Mouse (Mus musculus) ES-E14 (cell line): ENCODE results near the gene Olfr1121. TPM values are rescaled to one million over a fixed set of nuclear protein-coding genes. Genes with fewer than 3 reads are reported as not detected.
"Not testable (repeated sequence)": the region's sequence is repeated elsewhere in the genome, so short reads cannot be mapped to it uniquely, and the experiment has no call there.

Experiments used
- DNase-seq: peaks from one replicate; pipeline ENCODE4 v3.0.0-alpha.2; 2013; ENCODE audit warnings: low read depth, low spot score
- H3K27ac ChIP-seq: 2 replicates; pipeline ENCODE4 v1.5.1; 2012; ENCODE audit warnings: low read depth, mild to moderate bottlenecking, low read length, moderate library complexity, mixed read lengths; ENCODE audit not compliant: poor library complexity, insufficient read depth, severe bottlenecking
- H3K36me3 ChIP-seq: 2 replicates; pipeline ENCODE4 v1.6.1; 2012; ENCODE audit warnings: mild to moderate bottlenecking, low read length, moderate library complexity, mixed read lengths; ENCODE audit not compliant: control insufficient read depth, poor library complexity, insufficient read depth, severe bottlenecking
- H3K4me1 ChIP-seq, 2 experiments: fragments of 150-350 bp in 1 of 2; sonication (generic) in 1 of 2; 2 replicates each; pipeline ENCODE4 v1.6.1; 2012; ENCODE audit warnings: low read length in 2 of 2, mild to moderate bottlenecking in 1 of 2, mixed read lengths in 1 of 2; ENCODE audit not compliant: control insufficient read depth in 2 of 2, insufficient read depth in 2 of 2, poor library complexity in 1 of 2
- H3K4me3 ChIP-seq, 2 experiments: fragments of 150-350 bp in 1 of 2; sonication (generic) in 1 of 2; 2 replicates each; pipeline ENCODE4 v1.5.1; 2012; ENCODE audit warnings: low read length in 2 of 2, low read depth in 1 of 2, mild to moderate bottlenecking in 1 of 2, mixed read lengths in 1 of 2; ENCODE audit not compliant: insufficient read depth in 1 of 2, poor library complexity in 1 of 2, severe bottlenecking in 1 of 2
- H3K9ac ChIP-seq: 2 replicates; pipeline ENCODE4 v1.6.1; 2012; ENCODE audit warnings: low read depth, mild to moderate bottlenecking, low read length, mixed read lengths; ENCODE audit not compliant: poor library complexity, insufficient read depth, severe bottlenecking
- H3K9me3 ChIP-seq: fragments of 150-350 bp; sonication (generic); 2 replicates; pipeline ENCODE4 v1.6.1; 2012; ENCODE audit warnings: low read depth, mild to moderate bottlenecking, low read length; ENCODE audit not compliant: control insufficient read depth, insufficient read depth
- CHD2 ChIP-seq: IDR thresholded peaks from 2 replicates; pipeline ENCODE4 v1.6.1; 2014; ENCODE audit warnings: mild to moderate bottlenecking, low read depth, low read length, inconsistent platforms
- HCFC1 ChIP-seq: IDR thresholded peaks from 2 replicates; pipeline ENCODE4 v1.6.1; 2012; ENCODE audit warnings: low read length, inconsistent platforms, borderline replicate concordance; ENCODE audit not compliant: insufficient read depth
- MAFK ChIP-seq: IDR thresholded peaks from 2 replicates; pipeline ENCODE4 v1.6.1; 2014; ENCODE audit warnings: mild to moderate bottlenecking, low read depth, low read length, inconsistent platforms; ENCODE audit not compliant: insufficient read depth
- ZC3H11A ChIP-seq: IDR thresholded peaks from 2 replicates; pipeline ENCODE4 v1.6.1; 2012; ENCODE audit warnings: low read depth, mild to moderate bottlenecking, inconsistent platforms, low read length, borderline replicate concordance
- ZNF384 ChIP-seq: IDR thresholded peaks from 2 replicates; pipeline ENCODE4 v1.6.1; 2012; ENCODE audit warnings: low read depth, low read length, inconsistent platforms
- in situ Hi-C, 2 experiments: fragments of 600-800 bp; cut with MboI; formaldehyde crosslinking; loops; one replicate each; pipeline ENCODE4 v1.15.1; 2025; ENCODE audit warnings: low sequenced_read_pairs in 2 of 2, inconsistent platforms in 1 of 2; ENCODE audit not compliant: unreplicated experiment in 2 of 2
- total RNA-seq: library from RNA; depleted of rRNA; stranded (reverse); fragments of 300-350 nt; gene quantifications from 2 replicates; pipeline ENCODE4 v1.2.3, GENCODE M21; 2012; rRNA removed

Olfr1121 gene
- not detected in 2 replicates for total RNA-seq

DNA sequence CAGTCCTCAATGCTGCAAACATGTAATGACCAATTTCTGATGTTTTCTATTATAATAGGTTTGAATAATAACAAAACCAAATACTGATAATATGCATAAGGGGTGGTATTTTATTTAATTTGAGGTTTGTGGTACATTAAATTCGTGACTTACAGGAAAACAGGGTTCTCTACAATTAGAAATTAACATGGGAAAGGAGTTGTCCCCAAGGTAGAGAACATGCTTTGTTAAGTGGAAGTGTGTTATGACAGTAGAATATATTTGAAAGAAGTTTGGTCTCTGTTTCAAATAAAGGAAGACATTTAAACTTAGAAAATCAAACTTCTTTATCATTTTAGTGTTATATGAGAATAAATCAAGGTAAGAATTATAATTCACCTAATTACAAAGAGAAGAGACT, at the start of gene Olfr1121:
Gene Olfr1121, plus strand, starts transcription at position 301 of the 400 bp plus-strand sequence.
- DNase-seq = no peak
- no peaks in the 10 kb centered on the region for H3K4me1 ChIP-seq
- no peak within 1 kb of the TSS for H3K9ac ChIP-seq
- TF ChIP-seq CHD2 (no peak), MAFK (no peak), ZC3H11A (no peak), HCFC1 (no peak), ZNF384 (no peak)
- H3K4me3 ChIP-seq = no peak within 1 kb of the TSS
- no peak within 1 kb of the TSS for H3K27ac ChIP-seq
- H3K9me3 ChIP-seq = no peaks in the 10 kb centered on the region
- H3K36me3 ChIP-seq = no peaks in the 10 kb centered on the region
- in situ Hi-C loops = no loop called here

DNA sequence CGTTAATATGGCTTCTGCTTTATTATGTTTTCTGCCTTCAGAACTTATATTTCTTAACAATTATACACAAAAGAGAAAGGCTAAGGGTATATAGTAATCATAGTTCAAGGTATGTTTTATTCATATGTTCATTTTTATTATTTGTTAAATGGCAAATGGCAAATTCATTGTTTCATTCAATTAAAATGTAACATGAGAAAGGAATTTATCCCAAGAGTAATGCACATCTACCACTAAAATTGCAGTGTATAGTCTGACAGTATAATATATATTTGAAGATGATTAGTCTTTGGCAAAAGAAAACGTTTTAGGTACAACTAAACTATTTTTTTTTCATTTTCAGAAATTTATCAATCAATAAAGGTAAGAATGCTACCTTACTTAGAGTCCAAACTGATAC, 15.2 kb upstream of the Olfr1121 start, which contains the start of gene Olfr1120:
Gene Olfr1120, plus strand, starts transcription at position 301 of the 400 bp plus-strand sequence.
- no peak within 1 kb of the TSS for H3K4me3 ChIP-seq
- in situ Hi-C loops = no loop called here
- no peak for DNase-seq
- H3K4me1 ChIP-seq = no peaks in the 10 kb centered on the region
- TF ChIP-seq MAFK = no peak
- TF ChIP-seq ZC3H11A = no peak
- TF ChIP-seq ZNF384 = no peak
- TF ChIP-seq CHD2 = no peak
- no peak for TF ChIP-seq HCFC1
- no peaks in the 10 kb centered on the region for H3K36me3 ChIP-seq
- H3K27ac ChIP-seq = no peak within 1 kb of the TSS
- no peak within 1 kb of the TSS for H3K9ac ChIP-seq
- H3K9me3 ChIP-seq = no peaks in the 10 kb centered on the region

DNA sequence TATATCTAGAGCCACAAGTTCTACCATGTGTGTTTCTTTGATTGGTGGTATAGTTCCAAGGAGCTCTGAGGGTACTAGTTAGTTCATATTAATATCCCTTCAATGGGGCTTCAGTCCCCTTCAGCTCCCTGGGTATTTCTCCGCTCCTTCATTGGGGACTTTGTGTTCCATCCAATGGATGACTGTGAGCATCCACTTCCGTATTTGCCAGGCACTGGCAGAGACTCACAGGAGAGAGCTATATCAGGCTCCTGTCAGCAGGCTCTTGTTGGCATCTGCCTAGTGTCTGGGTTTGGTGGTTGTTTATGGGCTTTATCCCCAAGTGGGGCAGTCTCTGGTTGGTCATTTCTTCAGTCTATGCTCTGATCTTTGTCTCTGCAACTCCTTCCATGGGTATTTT, 9.6 kb upstream of the Olfr1121 start:
- H3K4me3 ChIP-seq, H3K9me3 ChIP-seq, H3K36me3 ChIP-seq, H3K4me1 ChIP-seq, DNase-seq, H3K9ac ChIP-seq, H3K27ac ChIP-seq, in situ Hi-C loops: not testable (repeated sequence)

DNA sequence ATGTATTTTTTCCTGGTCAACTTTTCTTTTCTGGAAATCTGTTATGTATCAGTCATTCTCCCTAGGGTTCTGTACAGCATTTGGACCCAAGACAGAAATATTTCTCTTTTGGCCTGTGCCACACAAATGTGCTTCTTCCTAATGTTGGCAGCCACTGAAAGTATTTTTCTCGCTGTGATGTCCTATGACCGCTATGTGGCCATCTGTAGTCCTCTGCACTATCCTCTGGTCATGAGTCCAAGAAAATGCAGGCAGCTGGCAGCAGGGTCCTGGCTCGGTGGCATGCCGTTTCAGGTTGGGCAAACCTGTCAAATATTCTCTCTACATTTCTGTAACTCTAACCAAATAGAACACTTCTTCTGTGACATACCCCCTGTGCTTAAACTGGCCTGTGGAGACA, 2.0 kb downstream of the Olfr1121 start:
- no peak for TF ChIP-seq ZC3H11A
- no peak for TF ChIP-seq CHD2
- no peak for TF ChIP-seq ZNF384
- TF ChIP-seq MAFK = no peak
- no peak for TF ChIP-seq HCFC1
- no peaks in the 10 kb centered on the region for H3K36me3 ChIP-seq
- H3K9ac ChIP-seq = no peak overlapping the region
- H3K4me1 ChIP-seq = no peaks in the 10 kb centered on the region
- DNase-seq = no peak
- no peak overlapping the region for H3K4me3 ChIP-seq
- in situ Hi-C loops = no loop called here
- no peaks in the 10 kb centered on the region for H3K9me3 ChIP-seq
- H3K27ac ChIP-seq = no peak overlapping the region

DNA sequence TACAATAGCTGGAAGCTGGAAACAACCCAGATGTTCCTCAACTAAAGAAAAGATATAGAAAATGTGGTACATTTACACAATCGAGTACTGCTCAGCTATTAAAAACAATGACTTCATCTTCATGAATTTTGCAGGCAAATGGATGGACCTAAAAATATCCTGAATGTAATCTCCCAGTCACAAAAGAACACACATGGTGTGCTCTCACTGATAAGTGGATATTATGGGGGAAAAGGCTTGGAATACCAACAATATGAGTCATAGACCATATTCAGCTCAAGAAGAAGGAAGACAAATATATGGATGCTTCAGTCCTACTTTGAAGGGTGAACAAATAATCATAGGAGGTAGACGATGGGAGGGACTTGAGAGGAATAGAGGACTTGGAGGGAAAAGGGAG, 14.2 kb downstream of the Olfr1121 start:
- Histone ChIP-seq H3K9ac (no peak overlapping the region), H3K36me3 (no peaks in the 10 kb centered on the region), H3K9me3 (no peaks in the 10 kb centered on the region), H3K4me1 (no peaks in the 10 kb centered on the region), H3K4me3 (no peak overlapping the region), H3K27ac (no peak overlapping the region)
- TF ChIP-seq ZC3H11A = no peak
- TF ChIP-seq CHD2 = no peak
- no peak for TF ChIP-seq ZNF384
- TF ChIP-seq MAFK = no peak
- no peak for TF ChIP-seq HCFC1
- in situ Hi-C loops = no loop called here
- no peak for DNase-seq
